8 mouse cellular contexts compared by ENCODE assay signal in genomic region chr5:139970186-139970631, GRCm38 (mm10).
DNase-seq lines count a peak whose midpoint lies in the region; ATAC-seq lines count a peak whose summit lies in the region.

No protein-coding gene starts in this region.

- peak; percentile 26 for DNase-seq in gastrocnemius, postnatal 10 days
- DNase-seq in gastrocnemius, postnatal 25 days: no peak
- DNase-seq in right cerebral cortex, postnatal 10 days (ENCODE audit: low spot score in 2 of 2): peak; percentile 31 to 49
- DNase-seq in right cerebral cortex, adult 18-20 months: no peak
- DNase-seq in adrenal gland, postnatal 36 days: peak; percentile 74 to 75
- peak; percentile 50 for DNase-seq in heart, postnatal 4 days
- peak; percentile 23 to 26 for DNase-seq in thymus, postnatal 36 days

- ATAC-seq in monocyte, adult 5-6 weeks (replicated peaks; ENCODE audit: insufficient number of reproducible peaks, low FRiP score, low TSS enrichment, poor library complexity, severe bottlenecking): no peak

Comparison
In these comparisons a context has a peak if more than half of its experiments do, and no peak if none do; other contexts are left out.
1. DNase-seq: peak in gastrocnemius, postnatal 10 days (single experiment), right cerebral cortex, postnatal 10 days (2 of 2), adrenal gland, postnatal 36 days (2 of 2), heart, postnatal 4 days (single experiment) and thymus, postnatal 36 days (2 of 2); none in gastrocnemius, postnatal 25 days (single experiment) and right cerebral cortex, adult 18-20 months (single experiment).